Mouse (Mus musculus): ENCODE results near the gene Wdr74. TPM values are rescaled to one million over a fixed set of nuclear protein-coding genes. Genes with fewer than 3 reads are reported as not detected.

The Wdr74 gene
- polyA plus RNA-seq, 1 experiment = 17.5 TPM

DNA sequence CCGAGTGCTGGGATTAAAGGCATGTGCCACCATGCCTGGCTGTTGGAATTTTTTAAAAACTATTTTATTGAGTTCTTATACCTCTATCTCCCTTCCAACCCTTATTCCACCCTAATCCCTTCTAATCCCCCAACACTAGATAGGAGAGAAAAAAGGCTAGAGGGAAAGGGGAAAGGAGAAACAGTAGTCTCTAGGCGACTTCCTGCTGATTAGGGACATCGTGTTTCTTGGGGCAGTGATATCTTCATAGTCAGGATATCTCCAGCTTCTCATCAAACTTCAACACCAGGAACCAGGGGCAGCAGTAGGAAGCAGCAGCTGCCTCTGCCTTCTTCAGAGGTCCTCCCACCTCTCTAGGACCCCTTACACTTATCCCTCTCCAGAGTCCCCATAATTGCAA, 1.3 kb upstream of the Wdr74 start:
- Histone ChIP-seq H3K36me3 (ENCODE audit: control insufficient read depth, insufficient read depth, low read length) (peaks cover 5% of the 10 kb centered on the region), H3K4me3 (ENCODE audit: low read depth, low read length) (no peak overlapping the region), H3K27ac (ENCODE audit: insufficient read depth, low read depth, low read length) (no peak overlapping the region), H3K4me1 (ENCODE audit: control insufficient read depth, insufficient read depth, insufficient read length, low read length) (no peaks in the 10 kb centered on the region), H3K27me3 (ENCODE audit: control insufficient read depth, insufficient read depth, low read length) (no peaks in the 10 kb centered on the region)
- WGBS = 56% methylated on average over 3 of the region's 3 CpGs
- TF ChIP-seq POLR2A (IDR thresholded peaks at IDR 0.05; ENCODE audit: low read depth, low read length) (no peak), CTCF (IDR thresholded peaks at IDR 0.05; ENCODE audit: extremely low read depth, insufficient read length, insufficient replicate concordance, low read depth, low read length) (no peak)

DNA sequence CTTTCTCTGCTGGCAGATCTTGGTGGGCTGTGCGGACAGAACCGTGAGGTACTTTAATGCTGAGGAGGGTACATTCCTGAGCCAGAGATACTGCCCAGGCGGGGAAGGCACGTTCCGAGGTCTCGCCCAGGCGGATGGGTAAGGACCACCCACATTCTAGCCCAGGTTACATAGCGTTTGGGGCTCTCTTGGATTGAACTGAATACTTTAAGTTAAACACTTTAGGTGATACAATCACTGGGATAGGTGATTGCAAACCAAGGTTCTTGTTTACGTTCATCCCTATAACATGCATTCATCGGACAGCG, 487 bp downstream of the Wdr74 start:
- H3K27ac ChIP-seq (ENCODE audit: insufficient read depth, low read depth, low read length) = no peak overlapping the region
- peaks cover 13% of the 10 kb centered on the region for H3K36me3 ChIP-seq (ENCODE audit: control insufficient read depth, insufficient read depth, low read length)
- 2% methylated on average over 11 of the region's 11 CpGs for WGBS
- TF ChIP-seq POLR2A (IDR thresholded peaks at IDR 0.05; ENCODE audit: low read depth, low read length) = no peak
- no peak for TF ChIP-seq CTCF (IDR thresholded peaks at IDR 0.05; ENCODE audit: extremely low read depth, insufficient read length, insufficient replicate concordance, low read depth, low read length)
- H3K27me3 ChIP-seq (ENCODE audit: control insufficient read depth, insufficient read depth, low read length) = no peaks in the 10 kb centered on the region
- H3K4me3 ChIP-seq (ENCODE audit: low read depth, low read length) = peak overlapping the region; percentile 69
- no peaks in the 10 kb centered on the region for H3K4me1 ChIP-seq (ENCODE audit: control insufficient read depth, insufficient read depth, insufficient read length, low read length)

- no peak overlapping the region for H3K27ac ChIP-seq (ENCODE audit: insufficient read depth, low read depth, low read length)
- H3K4me1 ChIP-seq (ENCODE audit: control insufficient read depth, insufficient read depth, insufficient read length, low read length) = peaks cover 5% of the 10 kb centered on the region
- 92% methylated on average over 7 of the region's 7 CpGs for WGBS
- peaks cover 21% of the 10 kb centered on the region for H3K36me3 ChIP-seq (ENCODE audit: control insufficient read depth, insufficient read depth, low read length)
- no peak overlapping the region for H3K4me3 ChIP-seq (ENCODE audit: low read depth, low read length)
- TF ChIP-seq CTCF (IDR thresholded peaks at IDR 0.05; ENCODE audit: extremely low read depth, insufficient read length, insufficient replicate concordance, low read depth, low read length) = no peak
- TF ChIP-seq POLR2A (IDR thresholded peaks at IDR 0.05; ENCODE audit: low read depth, low read length) = no peak
- no peaks in the 10 kb centered on the region for H3K27me3 ChIP-seq (ENCODE audit: control insufficient read depth, insufficient read depth, low read length)
Measured at GRCm38 (mm10) chr19:8738911-8739310, 3.3 kb downstream of the Wdr74 start.

GRCm38 (mm10) chr19:8739646-8740045, 4.0 kb downstream of the Wdr74 start:
- TF ChIP-seq POLR2A (IDR thresholded peaks at IDR 0.05; ENCODE audit: low read depth, low read length) = no peak
- Histone ChIP-seq H3K4me3 (ENCODE audit: low read depth, low read length) (no peak overlapping the region), H3K27ac (ENCODE audit: insufficient read depth, low read depth, low read length) (no peak overlapping the region), H3K27me3 (ENCODE audit: control insufficient read depth, insufficient read depth, low read length) (no peaks in the 10 kb centered on the region), H3K4me1 (ENCODE audit: control insufficient read depth, insufficient read depth, insufficient read length, low read length) (peaks cover 5% of the 10 kb centered on the region), H3K36me3 (ENCODE audit: control insufficient read depth, insufficient read depth, low read length) (peaks cover 21% of the 10 kb centered on the region)
- 93% methylated on average over 6 of the region's 6 CpGs for WGBS

GRCm38 (mm10) chr19:8740603-8741002, 5.0 kb downstream of the Wdr74 start, which contains the start of gene 1700092M07Rik:
1700092M07Rik (plus strand) TSS chr19:8740718.
- Histone ChIP-seq H3K36me3 (ENCODE audit: control insufficient read depth, insufficient read depth, low read length) (peaks cover 28% of the 10 kb centered on the region), H3K4me1 (ENCODE audit: control insufficient read depth, insufficient read depth, insufficient read length, low read length) (peaks cover 5% of the 10 kb centered on the region), H3K27me3 (ENCODE audit: control insufficient read depth, insufficient read depth, low read length) (no peaks in the 10 kb centered on the region), H3K4me3 (ENCODE audit: low read depth, low read length) (peak within 1 kb of the TSS; percentile 69), H3K27ac (ENCODE audit: insufficient read depth, low read depth, low read length) (peak within 1 kb of the TSS; percentile 96)
- TF ChIP-seq CTCF (IDR thresholded peaks at IDR 0.05; ENCODE audit: extremely low read depth, insufficient read length, insufficient replicate concordance, low read depth, low read length) (no peak), POLR2A (IDR thresholded peaks at IDR 0.05; ENCODE audit: low read depth, low read length) (no peak)
- WGBS = 60% methylated on average over 14 of the region's 14 CpGs

- Histone ChIP-seq H3K36me3 (ENCODE audit: control insufficient read depth, insufficient read depth, low read length) (peaks cover 32% of the 10 kb centered on the region), H3K4me3 (ENCODE audit: low read depth, low read length) (peak within 1 kb of the TSS; percentile 69), H3K4me1 (ENCODE audit: control insufficient read depth, insufficient read depth, insufficient read length, low read length) (peaks cover 5% of the 10 kb centered on the region), H3K27ac (ENCODE audit: insufficient read depth, low read depth, low read length) (peak within 1 kb of the TSS; percentile 96), H3K27me3 (ENCODE audit: control insufficient read depth, insufficient read depth, low read length) (no peaks in the 10 kb centered on the region)
- 1% methylated on average over 36 of the region's 36 CpGs for WGBS
- no peak; the same call in 1 of the 2 replicates for TF ChIP-seq POLR2A (IDR thresholded peaks at IDR 0.05; ENCODE audit: low read depth, low read length)
- TF ChIP-seq CTCF (IDR thresholded peaks at IDR 0.05; ENCODE audit: extremely low read depth, insufficient read length, insufficient replicate concordance, low read depth, low read length) = no peak
Measured at GRCm38 (mm10) chr19:8741243-8741869, 5.7 kb downstream of the Wdr74 start, which contains the start of gene Stx5a. Stx5a (plus strand) TSS chr19:8741413.

DNA sequence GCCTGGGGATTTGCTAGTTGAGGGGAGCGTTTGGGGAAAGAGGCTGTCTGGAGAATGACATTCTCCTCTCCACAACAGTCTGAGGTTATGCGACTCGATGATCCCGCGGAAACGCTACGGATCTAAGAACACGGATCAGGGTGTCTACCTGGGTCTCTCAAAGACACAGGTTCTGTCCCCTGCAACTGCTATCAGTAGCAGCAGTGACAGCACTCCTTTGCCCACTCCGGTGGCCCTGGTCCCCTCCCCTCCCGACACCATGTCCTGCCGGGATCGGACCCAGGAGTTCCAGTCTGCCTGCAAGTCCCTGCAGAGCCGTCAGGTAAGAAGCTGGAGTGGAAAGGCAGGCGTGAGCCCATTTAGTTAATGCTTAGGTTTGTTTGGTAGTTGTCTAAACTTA, 6.5 kb downstream of the Wdr74 start:
- TF ChIP-seq CTCF (IDR thresholded peaks at IDR 0.05; ENCODE audit: extremely low read depth, insufficient read length, insufficient replicate concordance, low read depth, low read length) (no peak), POLR2A (IDR thresholded peaks at IDR 0.05; ENCODE audit: low read depth, low read length) (no peak)
- Histone ChIP-seq H3K4me1 (ENCODE audit: control insufficient read depth, insufficient read depth, insufficient read length, low read length) (peaks cover 5% of the 10 kb centered on the region), H3K4me3 (ENCODE audit: low read depth, low read length) (peak overlapping the region; percentile 69), H3K36me3 (ENCODE audit: control insufficient read depth, insufficient read depth, low read length) (peaks cover 37% of the 10 kb centered on the region), H3K27me3 (ENCODE audit: control insufficient read depth, insufficient read depth, low read length) (no peaks in the 10 kb centered on the region), H3K27ac (ENCODE audit: insufficient read depth, low read depth, low read length) (peak overlapping the region; percentile 67)
- 5% methylated on average over 14 of the region's 14 CpGs for WGBS

All from small intestine, adult 2 months (tissue).